Mouse (Mus musculus): ENCODE measurements around the gene Dicer1.
A peak's percentile ranks its signal among the peaks of the same experiment; 100 is the strongest.
"Not testable (repeated sequence)": the region's sequence is repeated elsewhere in the genome, so short reads cannot be mapped to it uniquely, and the experiment has no call there.

Gene Dicer1

DNA sequence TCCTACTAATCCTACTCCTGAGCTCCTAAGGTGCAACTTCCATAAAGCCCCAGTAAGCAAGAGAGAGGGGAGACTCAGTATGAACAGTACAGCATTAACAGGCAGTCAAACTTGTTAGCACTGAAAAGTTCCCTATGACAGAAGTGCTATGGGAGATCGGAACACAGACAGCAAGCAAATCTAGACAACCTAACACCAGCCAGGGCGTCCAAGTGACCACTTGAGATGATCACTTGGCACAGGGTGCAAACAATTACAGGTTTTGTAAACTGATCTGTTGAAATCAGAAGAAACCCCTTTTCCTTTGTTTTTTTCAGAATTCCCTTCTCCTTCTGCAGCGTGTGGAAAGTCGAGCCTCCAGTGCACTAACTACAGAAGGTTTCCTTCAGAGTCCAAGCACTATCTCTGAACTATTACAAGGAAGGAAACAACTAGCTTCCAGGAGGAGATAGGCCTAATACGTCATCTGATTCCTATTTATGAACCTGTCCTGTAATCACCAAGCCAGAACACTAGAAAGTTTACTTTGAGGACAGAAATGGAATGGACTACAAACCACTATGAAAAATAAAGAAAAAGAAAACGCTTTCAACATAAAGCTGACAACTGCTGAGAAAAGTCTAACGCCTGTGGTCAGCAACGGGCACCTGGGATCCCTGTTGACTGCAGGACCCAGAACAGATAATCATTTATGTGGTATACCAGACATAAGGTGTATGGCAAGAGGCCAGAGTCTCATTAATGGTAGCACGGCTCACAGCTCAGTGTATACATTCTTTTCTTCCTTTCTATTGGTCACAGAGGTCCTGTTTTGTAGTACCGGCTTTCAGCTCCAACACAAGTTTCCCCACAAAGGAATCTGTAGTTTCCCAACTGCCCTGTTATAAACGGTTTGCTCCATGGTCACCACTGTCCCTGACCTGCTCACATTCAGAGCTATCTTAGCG lies 10.6 kb downstream of the Dicer1 start:
- no peak for DNase-seq

DNA sequence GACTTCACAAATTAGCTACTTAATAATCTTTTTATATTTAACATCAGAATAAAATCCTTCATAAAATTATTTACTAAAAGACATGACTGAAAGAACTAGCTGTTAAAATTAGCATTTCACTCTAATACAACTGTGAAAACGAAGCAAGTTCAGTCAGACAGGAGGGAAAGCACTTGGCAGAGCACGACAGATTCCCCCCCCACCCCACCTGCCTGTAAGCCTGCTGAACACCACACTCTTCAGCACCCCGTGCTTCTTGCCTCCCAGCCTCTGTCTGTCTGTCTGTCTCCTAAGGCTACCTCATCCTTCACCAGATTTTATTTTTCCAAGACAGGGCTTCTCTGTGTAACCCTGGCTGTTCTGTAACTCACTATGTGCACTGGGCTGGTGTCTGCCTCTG lies 12.8 kb downstream of the Dicer1 start:
- DNase-seq = no peak

DNA sequence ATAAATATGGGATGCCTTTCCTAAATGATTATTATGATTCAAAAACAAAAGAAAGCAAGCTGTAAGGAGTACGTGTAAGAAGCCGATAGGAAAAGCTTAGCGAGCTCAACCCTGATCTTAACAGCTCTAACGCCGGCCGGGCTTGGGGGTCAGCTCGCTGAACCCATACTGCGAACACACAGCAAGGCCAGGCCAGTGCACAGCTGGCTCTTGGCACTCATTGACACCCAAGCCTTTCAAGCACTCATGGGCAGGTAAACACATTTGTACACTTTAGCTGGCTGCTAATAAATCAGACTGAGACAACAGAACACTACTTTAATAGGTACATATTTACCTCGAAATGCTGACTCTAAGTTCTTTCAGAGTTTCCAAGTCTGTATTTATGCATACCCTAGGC lies 13.3 kb downstream of the Dicer1 start:
- DNase-seq = no peak

DNA sequence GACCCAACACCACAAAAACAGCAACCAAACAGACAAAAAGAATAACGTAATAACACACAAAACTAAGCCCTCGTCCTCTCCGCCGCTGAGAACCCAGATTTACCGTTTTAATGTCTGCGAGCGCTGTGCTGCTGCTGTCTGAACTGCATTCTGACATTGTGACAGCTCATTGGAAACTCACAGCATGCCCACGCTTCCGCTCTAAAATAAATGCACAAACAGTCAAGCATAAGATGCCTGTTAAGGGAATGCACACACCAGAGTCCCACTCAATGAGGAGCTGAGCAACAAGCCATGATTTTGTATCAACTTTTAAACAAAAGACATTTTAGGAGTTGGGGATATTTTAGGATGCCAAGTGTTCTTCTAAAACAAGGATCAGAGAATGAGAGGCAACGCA lies 14.1 kb downstream of the Dicer1 start:
- peak; percentile 64 for DNase-seq

DNA sequence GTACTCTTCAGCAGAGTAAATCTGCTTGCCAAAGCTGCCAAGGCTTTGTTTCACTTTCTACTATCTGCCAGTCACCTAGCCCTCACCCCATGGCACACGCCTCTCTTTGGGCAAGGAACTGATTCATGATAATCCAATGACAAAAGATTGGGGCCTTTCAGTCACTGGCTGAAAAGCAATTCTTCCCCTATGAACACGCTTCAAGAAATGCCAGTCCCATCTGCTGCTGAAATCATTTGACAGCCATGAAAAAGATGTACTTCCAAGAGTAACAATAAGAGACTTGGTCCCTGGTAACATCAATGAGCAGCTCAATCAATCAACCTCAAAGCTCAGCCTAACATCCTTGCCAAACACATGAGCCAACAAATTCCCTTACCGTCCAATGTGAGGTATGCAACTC lies 15.8 kb downstream of the Dicer1 start:
- DNase-seq = no peak

DNA sequence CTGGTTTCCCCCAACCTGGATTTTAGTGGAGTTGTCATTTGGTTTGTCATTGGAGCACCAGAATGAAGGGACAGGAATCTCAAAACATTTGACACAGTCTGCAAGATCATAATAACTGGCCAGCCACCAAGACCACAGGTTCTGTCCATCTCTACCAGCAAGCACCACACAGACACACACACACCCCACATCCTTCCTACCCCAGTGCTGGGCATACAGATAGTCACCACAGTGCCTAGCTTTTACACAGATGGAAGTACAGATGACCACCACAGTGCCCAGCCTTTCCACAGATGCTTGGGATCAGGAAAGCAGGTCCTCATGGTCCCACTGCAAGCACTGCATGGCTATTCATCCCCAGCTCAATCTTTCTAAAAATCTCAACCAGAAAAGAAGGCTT lies 18.6 kb downstream of the Dicer1 start:
- no peak for DNase-seq

DNA sequence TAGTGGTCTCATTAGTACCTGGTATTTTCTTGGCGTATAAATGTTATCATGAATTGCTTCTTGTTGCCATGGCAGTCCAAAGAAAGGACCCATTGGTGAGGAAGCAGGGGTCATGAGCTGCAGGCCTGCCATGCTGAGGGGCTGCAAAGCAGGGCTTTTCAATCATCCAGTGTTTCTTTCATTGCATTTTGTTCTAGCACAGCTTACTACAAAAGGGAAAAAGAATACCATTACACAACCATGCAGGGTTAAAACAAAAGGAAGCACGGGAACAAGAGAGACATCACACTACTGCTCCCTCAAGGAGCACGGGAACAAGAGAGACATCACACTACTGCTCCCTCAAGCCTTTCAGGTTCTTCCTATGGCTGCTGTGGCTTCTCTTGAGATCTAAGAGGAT lies 20.0 kb downstream of the Dicer1 start:
- no peak for DNase-seq

DNA sequence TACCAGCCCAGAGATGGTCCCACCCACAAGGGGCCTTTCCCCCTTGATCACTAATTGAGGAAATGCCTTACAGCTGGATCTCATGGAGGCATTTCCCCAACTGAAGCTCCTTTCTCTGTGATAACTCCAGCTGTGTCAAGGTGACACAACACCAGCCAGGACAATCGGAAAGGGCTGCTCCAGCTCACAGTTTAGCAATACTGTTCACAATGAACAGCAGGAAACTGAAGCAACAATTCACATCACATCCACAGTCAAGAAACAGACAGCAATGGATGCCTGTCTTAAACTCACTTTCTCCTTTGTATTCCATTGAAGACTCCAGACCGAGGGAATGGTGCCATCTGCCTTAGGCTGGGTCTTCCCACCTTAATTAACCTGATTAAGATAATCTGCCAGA lies 25.3 kb downstream of the Dicer1 start:
- not testable (repeated sequence) for DNase-seq

DNA sequence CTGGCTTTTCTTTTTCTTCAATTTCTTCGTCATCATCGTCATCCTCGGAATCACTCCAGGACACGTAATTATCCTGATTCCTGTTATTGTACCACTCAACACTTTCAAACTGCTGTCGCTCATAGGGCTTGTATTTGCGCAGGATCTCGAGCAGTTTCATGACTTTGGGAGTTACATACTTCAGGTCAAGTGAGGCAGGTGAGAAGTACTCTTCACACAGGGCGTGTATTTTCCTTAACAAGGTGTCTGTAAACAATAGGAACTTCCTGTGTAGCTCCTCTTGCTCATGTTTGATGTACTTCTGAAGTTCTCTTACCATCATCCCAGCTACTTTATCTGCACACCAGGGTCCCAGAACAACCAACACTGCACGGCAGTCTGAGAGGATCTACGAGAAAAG lies 29.7 kb downstream of the Dicer1 start:
- DNase-seq = no peak

DNA sequence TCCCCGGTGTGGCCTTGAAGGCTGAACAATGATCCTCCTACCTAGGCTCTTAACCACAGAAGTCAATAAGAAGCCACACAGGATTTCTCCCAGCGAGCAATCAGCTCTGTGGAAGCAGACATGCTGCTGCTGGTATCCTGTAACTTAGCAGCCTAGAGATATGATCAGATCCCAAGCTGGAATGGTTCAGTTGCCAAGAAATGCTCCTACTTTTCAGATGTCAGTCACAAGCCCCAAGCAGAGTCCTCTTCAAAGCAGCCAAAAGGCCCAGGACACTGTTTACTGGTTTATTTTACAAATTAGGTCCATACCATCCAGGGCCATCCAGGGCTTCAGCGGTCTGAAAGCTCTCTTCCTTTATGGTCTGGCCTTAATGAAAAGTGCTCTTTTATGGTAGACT lies 30.7 kb downstream of the Dicer1 start:
- peak; percentile 58 for DNase-seq

DNA sequence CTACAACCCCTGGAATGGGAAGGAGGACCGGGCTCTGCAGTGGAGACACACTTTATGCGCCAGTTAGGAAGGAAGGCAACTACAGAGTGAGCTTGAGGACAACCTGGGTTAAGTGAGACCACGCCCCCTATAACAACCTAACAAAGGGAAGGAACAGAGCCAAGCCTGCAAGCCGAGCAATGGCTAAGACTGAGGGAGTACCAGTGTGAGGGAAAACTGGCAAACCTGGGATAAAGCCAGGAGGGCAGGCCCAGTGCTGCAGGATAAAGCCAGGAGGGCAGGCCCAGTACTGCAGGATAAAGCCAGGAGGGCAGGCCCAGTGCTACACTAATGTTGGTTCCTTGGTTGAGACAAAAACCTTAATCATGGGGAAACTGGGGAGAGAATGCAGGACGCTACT lies 32.8 kb downstream of the Dicer1 start:
- DNase-seq = no peak

DNA sequence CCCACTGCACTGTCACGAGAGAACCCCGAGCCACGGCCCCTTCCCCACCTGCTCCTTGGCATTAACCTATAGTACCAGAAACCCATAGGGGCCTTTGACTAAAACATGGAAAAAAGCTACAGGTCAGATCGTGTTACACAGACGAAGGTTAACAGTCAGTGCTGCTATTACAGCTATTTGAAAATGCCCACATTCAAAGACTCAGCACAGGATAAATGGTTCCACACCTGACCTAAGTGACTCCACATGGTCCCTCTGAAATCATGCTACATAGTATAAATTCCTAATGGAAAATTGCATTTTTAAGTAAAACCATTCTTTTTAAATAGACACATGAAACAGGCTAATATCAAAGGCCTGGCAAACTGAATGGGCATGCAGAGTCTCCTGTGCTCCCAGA lies 35.3 kb downstream of the Dicer1 start:
- DNase-seq = no peak

DNA sequence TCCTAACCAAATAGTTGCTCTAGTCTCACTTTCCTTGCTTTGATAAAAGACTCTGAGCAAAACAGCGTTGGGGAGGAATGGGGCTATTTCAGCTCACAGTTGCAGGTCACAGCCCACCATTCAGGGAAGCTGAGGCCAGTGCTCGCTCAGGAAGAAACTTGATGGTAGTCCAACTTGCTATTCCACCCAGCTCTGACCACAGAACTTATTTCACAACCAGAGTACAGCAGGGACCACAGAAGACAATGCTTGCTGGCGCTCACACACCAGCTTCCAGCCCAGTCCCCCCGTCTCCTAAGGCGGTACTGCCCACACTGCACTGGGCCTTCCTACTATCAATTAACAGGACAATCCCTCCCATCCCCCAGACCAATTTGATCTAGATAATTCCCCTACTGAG lies 36.3 kb downstream of the Dicer1 start:
- DNase-seq = no peak

DNA sequence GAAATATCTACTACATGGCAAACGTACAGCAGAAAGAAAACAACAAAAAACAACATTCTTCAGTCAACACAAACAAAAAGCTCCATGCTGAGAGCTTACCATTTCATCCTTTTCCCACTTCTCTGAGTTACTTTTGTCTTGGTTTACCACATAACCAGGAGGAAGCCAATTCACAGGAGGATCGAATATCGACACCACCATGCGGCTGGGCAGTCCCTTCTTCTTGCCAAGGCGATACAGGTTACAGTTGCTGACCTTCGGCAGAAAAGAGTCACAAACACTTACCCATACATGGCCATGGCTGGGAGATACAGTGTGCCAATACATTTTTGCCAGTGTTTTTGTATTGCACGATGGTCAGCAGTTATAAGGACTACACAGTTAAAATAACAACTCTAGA lies 51.5 kb downstream of the Dicer1 start:
- no peak for DNase-seq

DNA sequence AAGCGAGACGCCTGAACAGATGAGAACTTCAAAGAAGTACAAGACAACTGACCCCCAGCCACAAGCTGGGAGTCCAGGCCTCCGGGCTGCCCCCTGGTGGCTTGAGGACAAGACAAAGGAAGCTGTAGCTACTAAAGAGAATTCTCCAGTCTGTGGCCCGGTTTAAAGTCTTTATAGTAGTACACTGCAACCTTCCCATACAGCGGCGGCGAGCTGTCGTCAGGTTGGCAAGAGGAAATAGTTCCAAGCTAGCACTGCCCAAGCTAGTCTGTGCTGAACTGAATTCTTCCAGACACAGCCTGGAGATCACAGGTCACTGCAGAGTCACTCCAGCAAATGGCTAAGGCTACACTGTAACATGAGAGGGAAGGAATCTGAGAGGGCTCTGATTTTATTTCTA lies 52.0 kb downstream of the Dicer1 start:
- DNase-seq = no peak

DNA sequence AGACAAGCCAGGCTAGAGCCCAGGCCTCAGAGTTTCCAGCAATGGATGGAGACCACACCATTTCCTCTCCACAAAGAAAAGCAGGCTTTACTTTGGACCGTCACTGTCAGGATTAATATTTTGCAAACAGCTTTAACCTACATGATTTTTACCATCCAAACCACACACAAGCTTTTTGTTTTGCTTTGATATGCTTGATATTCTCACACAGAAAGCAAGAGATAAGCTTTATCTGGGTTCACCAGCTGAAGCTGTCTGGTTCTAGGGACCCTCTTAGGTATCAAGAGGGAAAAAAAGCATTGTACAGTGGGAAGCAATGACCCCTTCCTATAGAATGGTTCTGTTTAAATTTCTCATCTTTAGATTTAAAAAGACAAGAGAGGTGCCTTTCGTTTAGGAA lies 56.2 kb downstream of the Dicer1 start:
- DNase-seq = no peak

DNA sequence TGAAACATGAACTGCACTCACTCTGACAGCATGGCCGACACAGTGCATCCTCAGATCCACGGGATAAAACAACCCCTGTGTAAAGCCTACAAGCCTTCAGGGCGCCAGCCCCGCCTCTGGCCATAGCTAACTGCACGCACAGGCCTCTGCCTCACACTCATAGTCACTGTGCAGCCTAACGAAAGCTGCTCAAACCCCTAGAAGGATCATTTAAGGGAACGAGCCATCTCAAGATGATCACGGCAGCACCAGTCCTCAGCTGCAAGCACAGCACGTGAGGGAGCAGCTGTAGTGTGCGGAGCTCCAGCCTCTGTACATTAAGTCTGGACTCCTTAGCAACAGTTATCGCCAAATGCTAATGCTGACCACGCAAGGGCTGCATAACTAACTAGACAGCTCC lies 58.9 kb downstream of the Dicer1 start:
- no peak for DNase-seq

DNA sequence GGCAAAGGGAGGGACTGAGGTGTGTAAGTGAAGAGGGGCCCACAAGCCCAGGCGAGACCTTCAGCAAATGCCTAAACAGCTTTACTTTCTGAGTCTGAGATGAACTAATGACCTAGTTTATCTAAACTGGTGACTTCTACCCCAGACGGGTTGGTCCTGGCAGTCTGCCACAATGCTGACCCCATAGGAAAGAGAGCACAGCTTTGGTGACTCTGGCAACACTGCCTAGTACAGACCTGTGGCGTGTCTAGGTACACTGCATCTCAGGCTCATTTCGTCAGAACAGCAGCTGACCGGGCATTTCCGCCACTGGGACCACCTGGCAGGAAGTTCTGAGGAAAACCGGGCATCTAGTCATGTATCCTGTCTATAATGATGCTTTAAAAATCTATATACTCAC lies 61.3 kb downstream of the Dicer1 start:
- DNase-seq = no peak

DNA sequence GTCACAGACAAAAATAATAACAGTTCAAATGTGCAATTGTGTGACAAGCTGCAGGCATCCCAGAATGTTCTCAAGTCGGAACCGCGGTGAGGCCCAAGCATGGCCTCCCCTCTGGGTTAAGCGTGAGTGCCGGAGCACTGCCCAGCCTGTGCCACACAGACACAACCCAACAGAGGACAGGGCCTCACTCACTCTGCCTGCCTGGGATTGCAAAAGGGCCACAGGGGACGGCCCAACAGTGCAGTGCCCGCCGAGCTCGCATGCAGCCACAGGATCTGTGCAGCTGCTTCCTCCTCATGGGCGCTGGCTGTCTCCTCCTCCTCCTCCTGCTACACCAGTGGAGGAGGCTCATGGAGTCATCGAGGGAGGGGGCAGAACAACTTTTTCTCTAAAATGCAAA lies 62.9 kb downstream of the Dicer1 start:
- no peak for DNase-seq

DNA sequence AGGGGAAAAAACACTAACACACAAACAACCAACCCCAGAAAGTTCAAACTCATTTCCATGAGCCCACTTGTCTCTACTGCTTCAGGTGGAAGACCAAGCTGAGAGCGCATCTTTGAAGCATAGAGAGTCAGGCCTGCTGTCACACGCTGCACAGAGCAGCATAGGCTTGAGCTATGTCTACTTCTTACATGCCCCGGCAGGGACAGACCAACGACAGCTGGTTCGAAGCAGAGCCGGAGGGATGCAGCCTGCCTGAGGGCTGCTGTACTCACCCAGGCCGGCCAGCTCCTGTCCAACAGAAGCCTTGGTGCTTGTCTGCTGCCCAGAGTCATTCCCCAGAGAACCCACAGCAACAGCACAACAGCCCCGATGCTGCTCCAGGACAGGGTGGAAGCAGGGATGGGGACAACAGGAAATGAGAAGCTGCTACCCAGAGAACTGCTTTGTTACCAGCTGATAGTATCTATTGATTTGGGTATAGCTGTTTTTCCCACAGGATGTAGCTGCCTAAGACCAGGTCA lies 67.3 kb downstream of the Dicer1 start:
- no peak for DNase-seq

DNA sequence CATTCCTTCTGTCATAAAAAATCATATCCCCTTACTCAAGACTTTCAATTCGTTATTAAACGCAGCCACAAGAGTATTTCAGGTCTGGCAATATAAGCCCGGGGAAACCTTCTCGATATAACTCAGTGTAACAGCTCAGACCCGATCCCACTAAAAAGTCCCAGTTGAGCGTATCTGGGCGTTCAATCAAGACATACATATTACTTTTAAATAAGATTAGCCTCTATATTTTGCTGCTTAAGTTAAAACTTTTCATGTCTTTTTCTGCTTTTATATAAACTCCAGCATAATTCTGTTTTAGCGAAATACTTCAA lies 72.0 kb downstream of the Dicer1 start:
- no peak for DNase-seq

DNA sequence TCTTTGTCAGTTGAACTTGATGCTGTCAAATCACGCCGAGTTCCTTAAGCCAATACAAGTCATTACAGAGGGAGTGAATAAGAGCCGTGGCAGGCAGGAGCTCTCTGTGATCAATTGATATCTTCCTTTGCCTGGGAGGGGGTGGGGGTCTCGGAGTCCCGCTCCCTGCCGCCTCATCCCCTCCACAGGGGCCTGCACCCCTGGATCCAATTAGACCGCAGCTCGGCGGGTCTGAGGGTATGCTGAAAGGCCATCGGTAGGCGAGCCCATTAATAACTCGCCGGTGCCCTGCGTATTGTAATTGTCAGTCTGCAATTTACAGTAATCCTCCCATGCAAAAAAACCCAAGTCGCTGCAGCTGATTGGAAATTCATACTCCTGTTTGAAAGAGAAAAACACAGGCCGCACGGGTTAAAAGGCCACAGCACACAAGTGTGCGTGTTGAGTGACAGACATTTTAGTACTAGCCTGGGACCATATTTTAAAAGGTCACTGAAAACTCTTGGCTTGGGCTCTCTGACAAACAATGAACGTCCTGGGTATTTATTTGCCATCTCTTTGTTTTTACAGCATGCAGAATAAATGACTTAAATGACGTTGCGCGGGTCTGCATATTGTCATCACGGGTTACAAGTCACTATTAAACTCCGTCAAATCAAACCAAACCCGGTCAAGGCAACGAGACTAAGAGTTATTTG lies 72.5 kb downstream of the Dicer1 start:
- no peak for DNase-seq

DNA sequence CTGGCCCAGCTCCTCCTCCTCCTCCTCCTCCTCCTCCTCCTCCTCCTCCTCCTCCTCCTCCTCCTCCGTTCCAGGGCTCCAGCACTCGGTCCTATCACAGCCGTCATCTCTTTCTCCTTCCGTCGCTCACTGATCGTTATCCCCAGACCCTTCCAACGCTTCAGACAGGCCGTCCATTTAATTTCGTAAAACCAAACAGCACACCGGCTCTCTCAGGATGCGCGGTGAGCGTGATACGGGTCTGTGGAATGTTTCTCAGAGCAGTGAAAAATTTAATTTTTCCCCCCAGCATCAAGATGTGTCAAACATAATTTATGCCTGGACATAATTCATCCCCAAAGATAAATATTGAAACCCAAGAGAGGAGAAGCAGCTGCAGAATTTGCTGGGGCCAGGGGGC lies 73.3 kb downstream of the Dicer1 start:
- DNase-seq = no peak

DNA sequence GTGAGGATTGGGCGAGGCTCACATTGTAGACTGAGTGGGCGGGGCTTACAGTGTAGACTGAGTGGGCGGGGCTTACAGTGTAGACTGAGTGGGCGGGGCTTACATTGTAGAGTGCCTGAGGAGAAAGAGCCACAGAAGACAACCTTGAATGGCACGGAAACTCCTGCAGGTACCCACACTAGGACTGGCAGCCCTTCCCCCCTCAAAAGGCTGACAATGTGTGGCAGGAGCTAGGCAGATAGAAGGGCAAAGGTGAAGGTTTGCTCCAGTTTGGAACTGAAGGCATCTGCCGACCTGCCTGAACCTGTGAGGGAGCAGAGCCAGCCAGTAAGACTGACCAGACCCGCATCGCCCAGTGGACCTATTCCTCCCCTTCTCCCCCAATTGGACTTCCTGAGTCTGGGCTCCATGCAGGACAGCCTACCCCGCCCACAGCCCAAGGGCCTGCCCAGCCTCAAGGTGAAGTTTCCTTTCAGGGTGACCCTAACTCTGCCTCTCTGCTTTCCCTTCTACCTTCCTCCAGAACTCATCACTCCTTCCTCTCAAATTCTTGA lies 74.3 kb downstream of the Dicer1 start:
- no peak for DNase-seq
